Mouse (Mus musculus) midbrain, embryonic 11.5 days (tissue): Measurements from ENCODE around the gene Zfp426. TPM values are rescaled to one million over a fixed set of nuclear protein-coding genes. Genes with fewer than 3 reads are reported as not detected.

ENCODE experiments used
- ATAC-seq: fragments of 200-750 bp; cut with Nextera tagmentation; 2 replicates; pipeline ENCODE4 v1.8.0; 2017; ENCODE audit warnings: moderate TSS enrichment, moderate library complexity; ENCODE audit not compliant: low FRiP score
- DNase-seq: peaks from one replicate; pipeline ENCODE4 v3.0.0; 2015; ENCODE audit warnings: low spot score; ENCODE audit errors: missing footprints
- H3K27ac ChIP-seq: fragments of 300-500 bp; sonication (generic); 2 replicates; pipeline ENCODE4 v1.5.1; 2014; ENCODE audit warnings: low read depth, low read length
- H3K27me3 ChIP-seq: fragments of 300-500 bp; sonication (generic); 2 replicates; pipeline ENCODE4 v1.6.1; 2014; ENCODE audit warnings: mild to moderate bottlenecking, low read length, moderate library complexity, mixed read lengths; ENCODE audit not compliant: control insufficient read depth, insufficient read depth
- H3K36me3 ChIP-seq: fragments of 300-500 bp; sonication (generic); 2 replicates; pipeline ENCODE4 v1.6.1; 2014; ENCODE audit warnings: mild to moderate bottlenecking, low read length, moderate library complexity, mixed read lengths; ENCODE audit not compliant: control insufficient read depth, insufficient read depth
- H3K4me1 ChIP-seq: fragments of 300-500 bp; sonication (generic); 2 replicates; pipeline ENCODE4 v1.6.1; 2014; ENCODE audit warnings: low read length; ENCODE audit not compliant: control insufficient read depth, insufficient read depth
- H3K4me2 ChIP-seq: fragments of 300-500 bp; sonication (generic); 2 replicates; pipeline ENCODE4 v1.6.1; 2014; ENCODE audit warnings: mild to moderate bottlenecking, moderate library complexity
- H3K4me3 ChIP-seq: fragments of 300-500 bp; sonication (generic); 2 replicates; pipeline ENCODE4 v1.5.1; 2014; ENCODE audit warnings: low read depth, low read length
- H3K9ac ChIP-seq: fragments of 300-500 bp; sonication (generic); 2 replicates; pipeline ENCODE4 v1.6.1; 2014; ENCODE audit warnings: low read length
- H3K9me3 ChIP-seq: fragments of 300-500 bp; sonication (generic); 2 replicates; pipeline ENCODE4 v1.6.1; 2016; ENCODE audit warnings: low read length; ENCODE audit not compliant: control insufficient read depth
- WGBS: fragments of 180-500 bp; shearing (Covaris S2); extraction: QIAGEN DNeasy Blood & Tissue Kit; methylation state at CpG from one replicate; pipeline ENCODE4 v1.1.7; 2014; 5-methylcytosine and 5-hydroxymethylcytosine counted together
- polyA plus RNA-seq: library from polyadenylated mRNA; unstranded; fragments of >200 nt; fragmentation: Nextera tagmentation; extraction: Ambion mirVana; gene quantifications from 2 replicates; pipeline ENCODE4 v1.2.1, GENCODE M21; 2014

Zfp426 gene
- 37.3 and 41.7 TPM in 2 replicates for polyA plus RNA-seq

GRCm38 (mm10) chr9:20492527-20493233, at the start of gene Zfp426:
Gene Zfp426 (minus strand): TSS chr9:20492746.
- WGBS: 1% methylated on average over 40 of the region's 40 CpGs

DNA sequence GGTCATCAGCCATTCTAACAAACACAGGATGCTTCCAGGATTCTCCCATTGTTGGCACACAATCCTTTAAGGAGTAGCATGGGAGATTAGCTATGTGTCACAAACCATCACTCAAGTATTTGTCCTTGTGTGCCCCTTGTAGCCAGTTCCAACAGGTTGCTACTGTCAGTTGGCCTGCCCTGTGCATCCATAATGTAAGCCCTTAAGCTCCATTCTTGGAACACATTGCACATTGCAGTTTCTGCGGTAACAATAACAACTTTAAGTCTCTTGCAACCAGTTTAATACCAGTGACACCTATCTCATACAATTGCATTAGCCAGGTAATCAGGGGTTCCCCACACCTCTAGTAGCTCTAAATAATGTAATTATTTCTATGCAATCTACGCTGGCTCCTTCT, 44.1 kb upstream of the Zfp426 start:
- no peak overlapping the region for H3K4me3 ChIP-seq
- H3K9ac ChIP-seq: no peak overlapping the region
- 79% methylated on average over 2 of the region's 2 CpGs for WGBS
- ATAC-seq (no peak), DNase-seq (no peak)
- H3K27ac ChIP-seq: no peak overlapping the region
- H3K9me3 ChIP-seq: no peaks in the 10 kb centered on the region
- no peaks in the 10 kb centered on the region for H3K27me3 ChIP-seq
- no peak overlapping the region for H3K4me2 ChIP-seq
- H3K4me1 ChIP-seq: no peaks in the 10 kb centered on the region
- H3K36me3 ChIP-seq: no peaks in the 10 kb centered on the region

More at GRCm38 (mm10) chr9:20492527-20493233, at the start of gene Zfp426:
- H3K9ac ChIP-seq: peak within 1 kb of the TSS; percentile 93
- H3K9me3 ChIP-seq: no peaks in the 10 kb centered on the region
- DNase-seq (peak; percentile 100), ATAC-seq (peak; percentile 97)
- no peaks in the 10 kb centered on the region for H3K27me3 ChIP-seq
- H3K36me3 ChIP-seq: peaks cover 4% of the 10 kb centered on the region; the same call in 1 of the 2 replicates
- peaks cover 8% of the 10 kb centered on the region; the same call in 1 of the 2 replicates for H3K4me1 ChIP-seq
- H3K4me2 ChIP-seq: peak within 1 kb of the TSS; percentile 74
- peak within 1 kb of the TSS; percentile 82 for H3K27ac ChIP-seq
- peak within 1 kb of the TSS; percentile 67 for H3K4me3 ChIP-seq

DNA sequence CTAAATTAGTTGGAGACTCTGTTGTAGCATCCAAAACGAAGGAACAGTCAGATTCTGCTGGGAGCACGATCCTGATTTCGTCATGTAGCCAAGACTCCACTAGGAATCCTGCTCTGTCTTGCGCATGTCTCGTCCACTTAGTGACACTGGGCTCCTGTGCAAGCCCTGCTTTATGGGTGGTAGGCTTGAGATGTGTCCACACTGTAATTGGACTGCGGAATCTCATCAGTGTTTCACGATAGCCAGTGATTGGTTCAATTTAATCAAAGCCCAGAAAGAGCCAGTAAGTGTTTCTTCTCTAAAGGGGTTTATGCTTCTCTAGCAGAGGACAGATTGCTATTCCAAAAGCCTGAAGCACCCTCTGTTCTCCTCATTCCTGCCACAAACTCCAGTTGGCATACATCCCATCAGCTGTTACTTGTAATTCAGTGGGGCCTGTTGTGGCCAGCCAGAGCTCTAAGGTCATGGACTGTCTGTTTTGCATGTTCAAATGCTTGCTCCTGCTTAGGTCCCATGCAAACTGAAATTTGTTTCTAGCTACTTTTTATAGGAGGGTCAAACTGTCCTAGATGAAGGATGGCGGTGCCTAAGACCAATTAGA, 41.9 kb upstream of the Zfp426 start:
- Histone ChIP-seq H3K4me1 (no peaks in the 10 kb centered on the region), H3K4me3 (no peak overlapping the region), H3K9ac (no peak overlapping the region), H3K36me3 (no peaks in the 10 kb centered on the region), H3K27ac (no peak overlapping the region), H3K9me3 (no peaks in the 10 kb centered on the region), H3K27me3 (no peaks in the 10 kb centered on the region), H3K4me2 (no peak overlapping the region)
- DNase-seq (peak; percentile 23), ATAC-seq (no peak)
- 83% methylated on average over 8 of the region's 8 CpGs for WGBS

GRCm38 (mm10) chr9:20521306-20521957, 28.9 kb upstream of the Zfp426 start, which contains the start of gene Zfp266:
Gene Zfp266 (minus strand): TSS chr9:20521417.
- Histone ChIP-seq H3K4me2 (peak within 1 kb of the TSS; percentile 86), H3K27me3 (no peaks in the 10 kb centered on the region), H3K9me3 (no peaks in the 10 kb centered on the region), H3K9ac (peak within 1 kb of the TSS; percentile 91), H3K4me1 (peaks cover 11% of the 10 kb centered on the region), H3K36me3 (no peaks in the 10 kb centered on the region), H3K4me3 (peak within 1 kb of the TSS; percentile 69), H3K27ac (peak within 1 kb of the TSS; percentile 90)
- DNase-seq (peak; percentile 100), ATAC-seq (peak; percentile 93)
- under 1% methylated on average over 45 of the region's 46 CpGs for WGBS

- DNase-seq (peak; percentile 95), ATAC-seq (no peak)
- WGBS: under 1% methylated on average over 17 of the region's 17 CpGs
- Histone ChIP-seq H3K4me3 (peak overlapping the region; percentile 69), H3K9ac (peak overlapping the region; percentile 91), H3K36me3 (no peaks in the 10 kb centered on the region; the same call in 1 of the 2 replicates), H3K27ac (peak overlapping the region; percentile 90), H3K9me3 (no peaks in the 10 kb centered on the region), H3K27me3 (no peaks in the 10 kb centered on the region), H3K4me2 (peak overlapping the region; percentile 86), H3K4me1 (peaks cover 11% of the 10 kb centered on the region)
Measured at GRCm38 (mm10) chr9:20520531-20521210, 28.1 kb upstream of the Zfp426 start.

DNA sequence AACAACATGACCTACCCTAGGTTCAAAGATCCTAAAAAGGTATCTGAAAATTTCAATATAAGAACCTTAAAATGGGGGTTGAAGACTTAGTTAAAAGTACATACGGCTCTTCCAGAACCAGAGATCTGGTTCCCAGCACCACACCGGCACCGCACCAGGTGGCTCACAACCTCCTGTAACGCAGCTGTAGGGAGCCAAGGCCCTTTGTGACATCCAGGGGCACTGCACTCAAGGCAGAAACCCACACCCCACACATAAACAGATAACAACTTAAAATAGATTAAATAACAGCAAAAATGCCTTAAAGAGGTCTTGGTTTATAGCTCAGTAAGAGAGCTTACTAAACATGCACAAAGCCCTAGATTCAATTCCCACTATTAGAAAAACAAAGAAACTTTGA, 27.4 kb upstream of the Zfp426 start:
- Histone ChIP-seq H3K4me2 (peak overlapping the region; percentile 80), H3K27ac (no peak overlapping the region), H3K9ac (peak overlapping the region; percentile 71), H3K4me1 (peaks cover 11% of the 10 kb centered on the region), H3K27me3 (no peaks in the 10 kb centered on the region), H3K9me3 (no peaks in the 10 kb centered on the region), H3K36me3 (no peaks in the 10 kb centered on the region; the same call in 1 of the 2 replicates), H3K4me3 (peak overlapping the region; percentile 46)
- DNase-seq: peak; percentile 86
- 18% methylated on average over 4 of the region's 4 CpGs for WGBS
- ATAC-seq: no peak

- 0 out of 2 replicates have a peak overlapping the region, but pooled peaks have one; percentile 46 for H3K4me3 ChIP-seq
Measured at GRCm38 (mm10) chr9:20518708-20519107, 26.2 kb upstream of the Zfp426 start.

GRCm38 (mm10) chr9:20517727-20518126, 25.2 kb upstream of the Zfp426 start:
- Histone ChIP-seq H3K27ac (no peak overlapping the region), H3K4me1 (peaks cover 11% of the 10 kb centered on the region), H3K9me3 (no peaks in the 10 kb centered on the region), H3K27me3 (no peaks in the 10 kb centered on the region), H3K4me3 (no peak overlapping the region), H3K9ac (no peak overlapping the region), H3K36me3 (peaks cover 6% of the 10 kb centered on the region; the same call in 1 of the 2 replicates), H3K4me2 (no peak overlapping the region)
- DNase-seq: no peak
- WGBS: 100% methylated on average over 1 of the region's 1 CpGs
- no peak for ATAC-seq

More at GRCm38 (mm10) chr9:20518708-20519107, 26.2 kb upstream of the Zfp426 start:
- 88% methylated on average over 4 of the region's 4 CpGs for WGBS
- H3K9me3 ChIP-seq: no peaks in the 10 kb centered on the region
- DNase-seq (no peak), ATAC-seq (no peak)
- peaks cover 6% of the 10 kb centered on the region; the same call in 1 of the 2 replicates for H3K36me3 ChIP-seq
- H3K9ac ChIP-seq: no peak overlapping the region
- H3K4me1 ChIP-seq: peaks cover 11% of the 10 kb centered on the region
- H3K27me3 ChIP-seq: no peaks in the 10 kb centered on the region
- H3K4me2 ChIP-seq: peak overlapping the region; percentile 80; the same call in 1 of the 2 replicates
- H3K27ac ChIP-seq: no peak overlapping the region
